Mouse (Mus musculus) cerebellum, adult 11 months (tissue): Measurements from ENCODE around the gene Prmt1.

Source experiments
- DNase-seq: peaks from one replicate; pipeline ENCODE4 v3.0.0; 2022

The Prmt1 gene

GRCm38 (mm10) chr7:45012011-45012410 lies 25.6 kb upstream of the Prmt1 start:
- DNase-seq: no peak

GRCm38 (mm10) chr7:45008411-45008810 lies 22.0 kb upstream of the Prmt1 start:
- no peak for DNase-seq

- DNase-seq: no peak
Observed at GRCm38 (mm10) chr7:45007846-45008245, 21.5 kb upstream of the Prmt1 start.

GRCm38 (mm10) chr7:45007141-45007540 lies 20.8 kb upstream of the Prmt1 start:
- no peak for DNase-seq

GRCm38 (mm10) chr7:45006503-45006902 lies 20.1 kb upstream of the Prmt1 start:
- DNase-seq: no peak

- no peak for DNase-seq
Observed at GRCm38 (mm10) chr7:45005321-45005992, 19.1 kb upstream of the Prmt1 start.

GRCm38 (mm10) chr7:45004546-45004945 lies 18.2 kb upstream of the Prmt1 start:
- DNase-seq: no peak

- DNase-seq: no peak
Observed at GRCm38 (mm10) chr7:45002440-45002839, 16.1 kb upstream of the Prmt1 start.

GRCm38 (mm10) chr7:45000539-45001114 lies 14.3 kb upstream of the Prmt1 start:
- DNase-seq: no peak

- no peak for DNase-seq
Observed at GRCm38 (mm10) chr7:44999753-45000152, 13.4 kb upstream of the Prmt1 start.

- no peak for DNase-seq
Observed at GRCm38 (mm10) chr7:44998501-44998955, 12.2 kb upstream of the Prmt1 start, which contains the start of gene Bcl2l12. Gene Bcl2l12, minus strand, starts transcription at chr7:44998712.

- no peak for DNase-seq
Observed at GRCm38 (mm10) chr7:44997940-44998428, 11.6 kb upstream of the Prmt1 start.

- DNase-seq: peak; percentile 95
Observed at GRCm38 (mm10) chr7:44997231-44997939, 11.0 kb upstream of the Prmt1 start, which contains the start of gene Irf3. Gene Irf3, plus strand, starts transcription at chr7:44997648.

GRCm38 (mm10) chr7:44996672-44997071 lies 10.3 kb upstream of the Prmt1 start:
- DNase-seq: no peak

- no peak for DNase-seq
Observed at GRCm38 (mm10) chr7:44986879-44987718, 731 bp upstream of the Prmt1 start.

- peak; percentile 72 for DNase-seq
Observed at GRCm38 (mm10) chr7:44985595-44986191, 675 bp downstream of the Prmt1 start.

- no peak for DNase-seq
Observed at GRCm38 (mm10) chr7:44984833-44985164, 1.6 kb downstream of the Prmt1 start.

- no peak for DNase-seq
Observed at GRCm38 (mm10) chr7:44983944-44984832, 2.2 kb downstream of the Prmt1 start.

- DNase-seq: peak; percentile 78
Observed at GRCm38 (mm10) chr7:44983085-44983484, 3.3 kb downstream of the Prmt1 start.

GRCm38 (mm10) chr7:44981539-44981938 lies 4.8 kb downstream of the Prmt1 start:
- DNase-seq: no peak

GRCm38 (mm10) chr7:44978300-44978699 lies 8.1 kb downstream of the Prmt1 start:
- no peak for DNase-seq

GRCm38 (mm10) chr7:44975117-44975419 lies 11.3 kb downstream of the Prmt1 start:
- DNase-seq: no peak
